Mouse (Mus musculus): ENCODE data around the gene Plekho2. TPM values are rescaled to one million over a fixed set of nuclear protein-coding genes. Genes with fewer than 3 reads are reported as not detected.

Plekho2 gene
- total RNA-seq, 2 experiments from 2014 or later = 22.3 to 25.3 TPM

Other genes starting within 250 kb of the Plekho2 start
- 2.7 and 5.4 TPM in 2 replicates for gene Pdcd7, start 233.9 kb downstream of the Plekho2 start, total RNA-seq (2015; ENCODE audit: low replicate concordance)
- gene Pdcd7, start 233.9 kb downstream of the Plekho2 start, total RNA-seq (2017; ENCODE audit: low replicate concordance) = 8.8 and 10.5 TPM in 2 replicates
- gene Ubap1l, start 219.0 kb downstream of the Plekho2 start, total RNA-seq (2015; ENCODE audit: low replicate concordance) = not detected in 2 replicates
- not detected in 2 replicates for gene Ubap1l, start 219.0 kb downstream of the Plekho2 start, total RNA-seq (2017; ENCODE audit: low replicate concordance)
- gene Kbtbd13, start 188.4 kb downstream of the Plekho2 start, total RNA-seq (2015; ENCODE audit: low replicate concordance) = not detected in 2 replicates
- not detected in 2 replicates for gene Kbtbd13, start 188.4 kb downstream of the Plekho2 start, total RNA-seq (2017; ENCODE audit: low replicate concordance)
- gene Rasl12, start 181.5 kb downstream of the Plekho2 start, total RNA-seq (2015; ENCODE audit: low replicate concordance) = not detected in 2 replicates
- gene Rasl12, start 181.5 kb downstream of the Plekho2 start, total RNA-seq (2017; ENCODE audit: low replicate concordance) = 0.14 TPM in 1 of 2 replicates, not detected in the other
- not detected in 2 replicates for gene Slc51b, start 157.1 kb downstream of the Plekho2 start, total RNA-seq (2015; ENCODE audit: low replicate concordance)
- not detected in 2 replicates for gene Slc51b, start 157.1 kb downstream of the Plekho2 start, total RNA-seq (2017; ENCODE audit: low replicate concordance)
- gene Mtfmt, start 144.3 kb downstream of the Plekho2 start, total RNA-seq (2015; ENCODE audit: low replicate concordance) = 2.1 and 4.8 TPM in 2 replicates
- 1.2 and 2.5 TPM in 2 replicates for gene Mtfmt, start 144.3 kb downstream of the Plekho2 start, total RNA-seq (2017; ENCODE audit: low replicate concordance)
- 12.5 and 12.7 TPM in 2 replicates for gene Spg21, start 119.1 kb downstream of the Plekho2 start, total RNA-seq (2015; ENCODE audit: low replicate concordance)
- 10.2 and 14.9 TPM in 2 replicates for gene Spg21, start 119.1 kb downstream of the Plekho2 start, total RNA-seq (2017; ENCODE audit: low replicate concordance)
- not detected in 2 replicates for gene Ankdd1a, start 59.8 kb downstream of the Plekho2 start, total RNA-seq (2015; ENCODE audit: low replicate concordance)
- not detected in 2 replicates for gene Ankdd1a, start 59.8 kb downstream of the Plekho2 start, total RNA-seq (2017; ENCODE audit: low replicate concordance)
- gene Pif1, start 7.1 kb upstream of the Plekho2 start, total RNA-seq (2015; ENCODE audit: low replicate concordance) = 2.9 and 6.9 TPM in 2 replicates
- 6.5 and 19.7 TPM in 2 replicates for gene Pif1, start 7.1 kb upstream of the Plekho2 start, total RNA-seq (2017; ENCODE audit: low replicate concordance)
- gene Rbpms2, start 49.6 kb upstream of the Plekho2 start, total RNA-seq (2015; ENCODE audit: low replicate concordance) = 0.84 TPM in 1 of 2 replicates, not detected in the other
- gene Rbpms2, start 49.6 kb upstream of the Plekho2 start, total RNA-seq (2017; ENCODE audit: low replicate concordance) = 0.17 TPM in 1 of 2 replicates, not detected in the other
- 8.3 and 9.0 TPM in 2 replicates for gene Oaz2, start 88.0 kb upstream of the Plekho2 start, total RNA-seq (2015; ENCODE audit: low replicate concordance)
- gene Oaz2, start 88.0 kb upstream of the Plekho2 start, total RNA-seq (2017; ENCODE audit: low replicate concordance) = 16.3 and 17.7 TPM in 2 replicates
- gene Zfp609, start 247.5 kb upstream of the Plekho2 start, total RNA-seq (2015; ENCODE audit: low replicate concordance) = 4.0 and 7.3 TPM in 2 replicates
- gene Zfp609, start 247.5 kb upstream of the Plekho2 start, total RNA-seq (2017; ENCODE audit: low replicate concordance) = 1.1 and 2.5 TPM in 2 replicates

All from erythroblast, adult 5-6 weeks (primary cell).